Mouse (Mus musculus): Measurements from ENCODE around the gene Ribc1.

The Ribc1 gene

GRCm38 (mm10) chrX:152016151-152017145, at the start of gene Ribc1, which contains the start of gene Smc1a:
TSS of gene Ribc1 (minus strand) at chrX:152016295.
TSS of gene Smc1a (plus strand) at chrX:152016428.
- peak; percentile 95 for DNase-seq (ENCODE audit: low spot score)

DNA sequence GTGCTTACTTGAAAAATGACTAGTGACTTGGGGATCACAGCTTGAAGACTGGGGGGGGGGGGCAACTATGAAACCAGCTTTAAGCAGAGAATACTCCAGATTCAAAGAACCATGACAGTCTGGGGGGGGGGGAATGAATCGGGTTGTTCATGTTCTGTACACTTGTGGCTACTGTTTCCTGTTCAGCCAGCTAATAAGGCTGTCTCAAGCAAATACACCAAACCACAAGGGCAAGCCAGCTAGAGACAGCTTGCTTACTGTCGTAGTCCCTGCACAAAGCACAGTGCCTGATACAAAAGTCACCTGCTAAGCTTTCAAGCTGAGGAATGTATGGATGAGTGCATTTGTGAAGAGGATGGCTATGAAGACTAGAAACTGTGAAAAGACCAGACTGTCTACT, 49.6 kb upstream of the Ribc1 start:
- DNase-seq (ENCODE audit: low spot score): no peak

- no peak for DNase-seq (ENCODE audit: low spot score)
Observed at GRCm38 (mm10) chrX:152054094-152054493, 38.0 kb upstream of the Ribc1 start.

- DNase-seq (ENCODE audit: low spot score): no peak
Observed at GRCm38 (mm10) chrX:152052546-152052945, 36.5 kb upstream of the Ribc1 start.

DNA sequence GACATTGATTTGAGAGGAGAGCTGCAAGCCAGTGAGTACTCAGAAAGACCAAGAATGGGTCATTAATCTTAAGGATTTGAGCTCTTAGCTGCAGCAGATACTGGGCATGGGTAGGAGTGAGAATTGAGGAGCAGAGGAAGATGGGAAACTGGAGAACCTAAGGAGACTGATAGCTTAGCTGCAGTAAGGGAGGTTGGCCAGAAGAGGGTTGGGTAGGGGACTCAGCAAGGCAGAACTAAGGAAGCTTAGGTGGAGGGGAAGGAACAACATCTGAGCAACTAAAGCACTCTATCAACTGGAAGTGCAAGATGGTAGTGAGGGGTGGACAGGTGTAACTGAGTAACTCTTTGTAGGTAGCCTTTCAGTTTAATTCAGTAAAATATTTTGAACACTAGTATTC, 31.1 kb upstream of the Ribc1 start:
- DNase-seq (ENCODE audit: low spot score): no peak

- DNase-seq (ENCODE audit: low spot score): no peak
Observed at GRCm38 (mm10) chrX:152039865-152040264, 23.8 kb upstream of the Ribc1 start.

DNA sequence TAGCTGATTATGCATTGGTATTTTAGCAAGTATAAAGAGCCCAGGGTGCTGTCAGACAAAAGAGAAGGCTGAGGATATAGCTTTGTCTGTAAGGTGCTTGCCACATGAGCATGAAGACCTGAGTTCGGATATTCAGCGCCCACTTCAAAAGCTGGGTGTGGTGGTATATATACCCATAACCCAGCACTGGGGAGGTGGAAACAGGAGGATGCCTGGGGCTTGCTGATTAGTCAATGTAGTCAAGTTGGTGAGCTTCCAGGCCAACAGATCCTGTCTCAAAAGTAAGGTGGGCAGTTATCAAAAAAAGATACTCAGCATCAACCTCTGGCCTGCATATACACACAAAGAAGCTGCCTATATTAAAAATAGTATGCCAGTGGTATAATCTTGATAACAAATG, 3.2 kb upstream of the Ribc1 start:
- peak; percentile 54 for DNase-seq (ENCODE audit: low spot score)

DNA sequence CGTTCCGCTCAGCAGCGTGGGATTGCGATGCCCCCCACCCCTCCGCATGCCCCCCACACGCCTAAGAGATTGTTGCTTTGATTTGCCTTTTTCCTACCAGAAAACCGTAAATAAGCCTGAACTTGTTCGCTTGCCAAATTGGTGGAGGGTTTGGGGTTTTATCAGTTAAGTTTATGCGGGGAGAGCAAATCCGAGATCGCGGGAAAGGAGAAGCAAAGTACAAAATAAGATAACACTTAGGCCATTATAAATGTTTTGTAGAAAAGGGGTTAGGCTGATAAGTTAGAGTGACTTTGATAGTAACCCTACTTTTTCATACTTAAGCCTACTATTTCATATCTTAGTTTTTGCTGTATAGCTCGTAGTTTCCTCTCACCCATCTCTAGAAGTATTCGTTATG, 1.1 kb upstream of the Ribc1 start:
- DNase-seq (ENCODE audit: low spot score): no peak

GRCm38 (mm10) chrX:152015752-152016150, 344 bp downstream of the Ribc1 start:
- DNase-seq (ENCODE audit: low spot score): no peak

- DNase-seq (ENCODE audit: low spot score): no peak
Observed at GRCm38 (mm10) chrX:152007863-152008262, 8.2 kb downstream of the Ribc1 start.

DNA sequence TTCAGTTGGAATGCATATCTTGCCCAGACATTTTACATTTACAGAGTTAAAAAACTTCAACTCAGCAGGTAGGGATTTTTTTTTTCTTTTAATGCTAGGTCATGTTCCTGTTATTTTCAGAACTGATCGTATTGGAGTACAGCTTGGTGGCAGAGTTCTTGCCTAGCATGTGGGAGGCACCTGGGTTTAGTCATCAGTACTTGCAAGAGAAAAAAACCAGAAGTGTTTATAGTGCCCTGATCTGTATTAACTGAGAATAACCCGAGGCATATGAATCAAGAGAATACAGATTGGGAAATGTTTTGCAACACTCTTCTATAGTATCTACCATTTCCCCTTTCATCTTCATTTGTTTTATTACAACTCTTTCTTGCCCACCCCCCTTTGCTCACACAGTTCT, 13.2 kb downstream of the Ribc1 start:
- no peak for DNase-seq (ENCODE audit: low spot score)

GRCm38 (mm10) chrX:152001737-152002710, 14.1 kb downstream of the Ribc1 start, which contains the start of gene Hsd17b10:
TSS of gene Hsd17b10 (plus strand) at chrX:152001845.
- peak; percentile 69 for DNase-seq (ENCODE audit: low spot score)

GRCm38 (mm10) chrX:152001182-152001684, 14.9 kb downstream of the Ribc1 start:
- DNase-seq (ENCODE audit: low spot score): no peak

DNA sequence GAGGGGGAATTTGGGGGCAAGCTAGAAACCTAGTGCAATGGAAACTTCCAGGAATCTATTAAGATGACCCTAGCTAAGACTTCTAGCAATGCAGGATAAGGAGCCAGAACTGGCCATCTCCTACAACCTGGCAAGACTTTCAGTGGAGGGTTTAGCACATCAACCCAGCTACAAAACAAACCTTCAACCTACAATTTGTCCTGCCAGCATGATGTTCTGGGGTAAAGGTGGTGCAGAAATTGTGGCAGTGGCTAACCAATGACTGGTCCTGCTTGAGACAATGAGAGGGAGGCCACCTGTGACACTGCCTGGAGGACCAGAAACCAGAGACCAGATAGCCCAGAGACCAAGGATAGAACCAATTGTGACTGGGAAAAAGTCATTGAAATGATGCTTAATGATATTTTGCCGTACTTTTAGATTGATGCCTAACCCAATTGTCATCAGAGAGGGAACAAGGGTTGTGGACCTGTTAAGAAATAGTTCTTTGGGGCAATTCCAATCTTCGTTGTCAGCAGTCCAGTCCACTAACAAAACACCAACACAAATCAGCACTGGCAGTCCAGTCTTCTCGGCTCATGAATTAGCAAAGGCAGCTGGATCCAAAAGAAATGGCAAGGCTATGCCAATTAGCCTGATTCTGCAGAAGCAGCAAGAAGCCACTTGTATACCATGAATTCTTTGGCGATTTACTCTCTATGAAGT, 16.9 kb downstream of the Ribc1 start:
- no peak for DNase-seq (ENCODE audit: low spot score)
